Mouse (Mus musculus): ENCODE measurements around the gene Mtor. TPM values are rescaled to one million over a fixed set of nuclear protein-coding genes. Genes with fewer than 3 reads are reported as not detected.
A peak's percentile ranks its signal among the peaks of the same experiment; 100 is the strongest.

Mtor gene
- polyA plus RNA-seq (2015; fragmentation: Nextera tagmentation; extraction: Ambion mirVana): 11.7 and 11.9 TPM in 2 replicates

DNA sequence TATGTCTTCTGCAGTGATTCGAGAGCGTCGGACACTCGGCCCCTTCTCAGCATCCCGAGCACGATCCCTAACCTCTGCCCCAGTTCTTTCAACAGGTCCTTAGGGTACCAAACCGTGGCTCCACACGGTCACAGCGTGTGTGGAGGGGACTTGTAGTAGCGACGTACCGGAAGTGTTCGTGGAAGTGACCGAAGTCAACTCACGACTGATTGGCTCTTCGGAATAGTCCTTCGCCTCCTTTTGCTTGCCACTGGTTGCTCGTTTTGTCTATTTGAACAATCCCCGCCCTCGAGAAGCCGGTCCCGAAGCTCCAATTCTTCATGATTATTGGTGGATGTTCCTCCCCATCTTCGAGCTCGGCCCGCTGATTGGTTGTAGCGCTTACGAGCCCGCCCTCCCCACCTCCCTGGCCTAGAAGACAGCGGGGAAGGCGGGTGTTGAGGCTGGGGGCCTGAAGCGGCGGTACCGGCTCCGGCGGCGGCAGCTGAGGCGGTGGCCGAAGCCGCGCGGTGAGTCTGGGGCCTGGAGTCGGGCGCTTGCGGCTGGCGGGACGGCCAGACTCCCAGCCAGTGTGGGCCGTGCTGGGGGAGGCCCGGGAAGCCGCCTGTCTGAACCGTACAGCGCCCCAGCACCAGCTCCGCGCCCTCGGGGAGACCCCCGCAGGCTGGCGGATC lies at the start of gene Mtor:
Mtor (plus strand) TSS at position 433 of the 674 bp plus-strand sequence.
- peak within 1 kb of the TSS; percentile 73 for H3K4me2 ChIP-seq
- no peaks in the 10 kb centered on the region for H3K9me3 ChIP-seq
- peak within 1 kb of the TSS; percentile 94 for H3K9ac ChIP-seq
- peaks cover 31% of the 10 kb centered on the region for H3K4me1 ChIP-seq
- peak; percentile 91 for ATAC-seq (ENCODE audit: extremely low read depth, insufficient number of reproducible peaks, low FRiP score, low TSS enrichment)
- peak within 1 kb of the TSS; percentile 90 for H3K4me3 ChIP-seq
- no peaks in the 10 kb centered on the region for H3K27me3 ChIP-seq (replicated peaks)
- peak within 1 kb of the TSS; percentile 58 for H3K27ac ChIP-seq (replicated peaks)
- WGBS: under 1% methylated on average over 56 of the region's 56 CpGs
- peaks cover 16% of the 10 kb centered on the region for H3K36me3 ChIP-seq

DNA sequence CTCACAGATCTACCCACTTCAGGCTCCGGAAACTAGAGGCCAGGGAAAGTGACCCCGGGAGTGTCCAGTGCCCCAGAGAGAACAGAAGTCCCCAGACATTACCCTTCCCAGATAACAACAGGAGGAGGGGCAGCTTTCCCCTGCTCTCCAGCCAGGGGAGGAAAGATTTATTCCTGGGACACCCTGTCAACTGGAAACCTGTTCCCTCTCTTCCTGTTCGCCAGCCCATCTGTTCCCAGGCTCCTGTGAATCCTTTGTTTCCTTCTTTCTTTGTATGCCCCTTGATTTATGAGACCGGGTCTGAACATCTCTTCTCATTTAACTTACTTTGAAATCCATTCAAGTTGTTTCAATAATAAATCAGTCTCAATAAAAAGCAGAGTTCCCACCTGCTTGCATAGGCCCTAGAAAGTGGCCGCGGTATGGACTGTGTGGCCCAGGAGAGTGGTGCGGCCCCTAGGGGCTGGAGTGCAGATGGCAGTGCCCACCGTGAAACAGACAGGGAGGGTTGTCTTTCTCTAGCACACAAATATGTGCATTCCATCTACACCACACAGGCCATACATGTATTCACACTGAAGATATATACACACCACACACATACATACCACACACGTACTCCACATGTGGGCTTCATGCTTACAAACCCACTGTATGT lies 48.8 kb upstream of the Mtor start:
- 70% methylated on average over 9 of the region's 9 CpGs for WGBS
- no peak for ATAC-seq (ENCODE audit: extremely low read depth, insufficient number of reproducible peaks, low FRiP score, low TSS enrichment)
- Histone ChIP-seq H3K27ac (replicated peaks) (no peak overlapping the region), H3K36me3 (no peaks in the 10 kb centered on the region), H3K4me2 (no peak overlapping the region), H3K9ac (no peak overlapping the region), H3K4me3 (no peak overlapping the region), H3K9me3 (no peaks in the 10 kb centered on the region), H3K4me1 (peaks cover 3% of the 10 kb centered on the region; the same call in 1 of the 2 replicates), H3K27me3 (replicated peaks) (peaks cover 54% of the 10 kb centered on the region)

DNA sequence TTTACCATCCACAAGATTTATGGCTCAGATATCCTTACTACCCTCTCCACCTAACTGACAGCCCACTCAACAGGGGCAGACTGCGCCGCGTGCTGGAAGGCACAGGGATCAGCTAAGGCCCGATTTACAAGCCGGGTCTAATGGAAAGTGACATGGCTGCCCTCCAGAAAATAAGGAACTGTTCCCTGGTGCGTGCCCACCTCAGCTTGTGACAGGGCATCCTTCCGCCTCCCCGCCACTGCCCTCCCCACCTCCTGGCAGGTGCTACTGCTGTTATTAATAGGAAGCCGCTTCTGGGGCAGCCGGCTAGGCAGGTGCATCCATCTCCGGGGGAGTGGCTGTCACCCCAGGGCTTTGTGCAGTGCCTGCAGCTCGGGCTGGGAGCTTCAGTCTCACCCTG lies 45.0 kb upstream of the Mtor start:
- H3K4me2 ChIP-seq: no peak overlapping the region
- H3K9ac ChIP-seq: no peak overlapping the region
- H3K27me3 ChIP-seq (replicated peaks): peaks cover 82% of the 10 kb centered on the region
- WGBS: 28% methylated on average over 12 of the region's 12 CpGs
- H3K4me1 ChIP-seq: peaks cover 12% of the 10 kb centered on the region
- no peak overlapping the region for H3K27ac ChIP-seq (replicated peaks)
- H3K4me3 ChIP-seq: no peak overlapping the region
- no peaks in the 10 kb centered on the region for H3K36me3 ChIP-seq
- H3K9me3 ChIP-seq: no peaks in the 10 kb centered on the region
- no peak for ATAC-seq (ENCODE audit: extremely low read depth, insufficient number of reproducible peaks, low FRiP score, low TSS enrichment)

DNA sequence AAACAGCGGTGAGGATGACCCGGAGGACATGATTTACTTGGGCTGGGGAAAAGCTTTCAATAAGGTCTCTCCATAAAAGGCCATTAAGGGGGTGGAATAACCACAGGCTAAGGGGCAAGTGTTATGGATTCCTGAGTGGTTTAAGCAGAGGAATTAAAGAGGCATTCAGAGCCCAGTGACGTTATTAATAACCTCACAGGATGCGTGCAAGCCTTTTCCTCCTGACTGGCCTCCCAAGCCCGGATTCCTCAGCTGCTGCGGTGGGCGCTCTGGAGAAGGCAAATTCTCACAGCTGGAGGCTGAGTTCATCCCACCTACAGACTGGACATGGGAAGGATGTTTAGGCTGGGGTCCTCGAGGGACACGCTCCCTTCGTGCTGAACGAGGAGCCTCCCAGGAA lies 43.7 kb upstream of the Mtor start:
- WGBS: 14% methylated on average over 11 of the region's 11 CpGs
- peaks cover 12% of the 10 kb centered on the region for H3K4me1 ChIP-seq
- H3K4me2 ChIP-seq: peak overlapping the region; percentile 28
- no peak overlapping the region for H3K4me3 ChIP-seq
- no peaks in the 10 kb centered on the region for H3K36me3 ChIP-seq
- no peak overlapping the region for H3K27ac ChIP-seq (replicated peaks)
- H3K9ac ChIP-seq: no peak overlapping the region
- ATAC-seq (ENCODE audit: extremely low read depth, insufficient number of reproducible peaks, low FRiP score, low TSS enrichment): no peak
- H3K27me3 ChIP-seq (replicated peaks): peaks cover 95% of the 10 kb centered on the region
- no peaks in the 10 kb centered on the region for H3K9me3 ChIP-seq

DNA sequence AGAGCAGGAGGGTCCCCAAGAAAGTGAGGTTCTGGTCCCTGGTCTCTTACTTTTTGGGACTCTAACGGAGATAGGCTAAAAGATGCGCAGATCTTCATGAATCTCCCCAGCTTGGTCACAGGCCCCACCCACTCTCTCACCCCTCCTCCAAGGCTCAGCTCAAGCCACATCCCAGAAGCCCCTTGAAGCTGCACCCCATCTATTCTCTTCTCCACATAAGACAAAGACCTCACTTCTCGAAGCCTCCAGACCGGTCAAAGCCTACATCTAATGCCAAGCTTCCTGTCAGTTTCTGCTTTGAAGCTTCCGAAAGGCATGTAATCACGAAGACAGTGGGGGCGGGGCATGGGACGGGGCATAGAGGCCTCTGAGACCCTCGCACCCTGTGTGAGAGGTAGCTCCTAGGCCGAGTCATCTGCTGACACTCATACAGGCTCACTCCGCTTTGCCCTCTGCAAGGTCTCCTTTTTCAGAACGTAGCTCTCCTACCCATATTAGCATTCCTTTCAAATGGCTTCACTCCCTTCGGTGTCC lies 43.1 kb upstream of the Mtor start:
- peaks cover 92% of the 10 kb centered on the region for H3K27me3 ChIP-seq (replicated peaks)
- no peak overlapping the region for H3K27ac ChIP-seq (replicated peaks)
- H3K4me3 ChIP-seq: no peak overlapping the region
- H3K9ac ChIP-seq: no peak overlapping the region
- H3K4me1 ChIP-seq: peaks cover 12% of the 10 kb centered on the region
- peak overlapping the region; percentile 28 for H3K4me2 ChIP-seq
- ATAC-seq (ENCODE audit: extremely low read depth, insufficient number of reproducible peaks, low FRiP score, low TSS enrichment): no peak
- H3K36me3 ChIP-seq: no peaks in the 10 kb centered on the region
- WGBS: 11% methylated on average over 13 of the region's 13 CpGs
- H3K9me3 ChIP-seq: no peaks in the 10 kb centered on the region

DNA sequence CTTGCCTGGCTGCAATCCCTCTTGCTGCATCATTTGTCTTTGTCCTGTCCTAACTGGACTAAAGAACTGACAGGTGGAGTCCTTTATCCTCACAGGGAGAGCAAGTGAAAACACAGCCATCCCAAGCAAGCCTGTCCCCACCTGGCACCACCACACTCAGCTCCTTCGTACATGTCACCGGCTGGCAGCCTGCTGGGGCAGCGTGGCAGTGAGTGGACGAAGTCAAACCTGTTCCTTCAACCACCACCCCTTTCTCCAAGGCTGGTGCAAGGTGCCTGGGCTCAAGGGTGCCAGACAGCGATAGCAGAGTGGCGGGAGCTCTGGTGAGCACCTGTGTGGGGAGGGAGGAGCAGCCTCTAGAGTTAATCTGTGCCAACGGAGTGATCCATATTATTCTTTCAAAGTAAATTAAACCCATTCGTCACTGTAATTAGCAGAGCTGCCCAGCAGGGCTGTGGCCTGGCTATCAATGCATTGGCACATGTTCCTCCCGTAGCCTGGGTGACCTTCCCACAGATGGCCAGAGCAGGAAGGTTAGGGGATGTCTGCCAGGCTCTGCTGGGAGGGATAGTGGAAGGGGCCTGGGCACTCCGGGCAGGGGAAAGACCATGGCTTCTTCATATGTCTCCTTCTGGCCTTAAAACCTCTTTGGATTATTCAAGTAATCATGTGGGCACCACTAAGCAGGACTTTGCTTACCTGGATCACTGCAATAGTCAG lies 40.0 kb upstream of the Mtor start:
- no peak for ATAC-seq (ENCODE audit: extremely low read depth, insufficient number of reproducible peaks, low FRiP score, low TSS enrichment)
- Histone ChIP-seq H3K4me2 (no peak overlapping the region), H3K4me3 (no peak overlapping the region), H3K4me1 (peaks cover 12% of the 10 kb centered on the region), H3K9me3 (no peaks in the 10 kb centered on the region), H3K36me3 (no peaks in the 10 kb centered on the region), H3K9ac (no peak overlapping the region), H3K27me3 (replicated peaks) (peaks cover 62% of the 10 kb centered on the region), H3K27ac (replicated peaks) (no peak overlapping the region)
- 68% methylated on average over 10 of the region's 10 CpGs for WGBS

DNA sequence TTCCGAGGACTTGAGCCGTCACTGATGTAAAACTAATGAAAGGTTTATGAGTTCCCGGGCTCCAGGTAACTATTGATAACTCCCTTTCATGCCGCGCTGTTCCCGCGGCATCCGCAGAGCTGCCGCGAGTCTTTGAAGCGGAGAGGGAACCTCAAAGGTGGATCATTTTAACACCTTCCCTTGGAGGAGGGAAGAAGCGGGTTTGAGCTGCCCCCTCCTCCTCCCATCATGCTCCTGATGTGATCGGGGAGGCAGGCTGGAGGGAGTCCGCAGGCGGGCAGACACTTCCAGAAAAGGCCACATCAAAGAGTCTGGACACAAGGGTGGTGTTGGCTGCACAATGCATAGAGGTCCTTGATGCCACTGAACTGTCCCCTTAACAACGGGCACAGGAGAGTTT lies 32.8 kb upstream of the Mtor start:
- Histone ChIP-seq H3K4me2 (no peak overlapping the region), H3K9ac (no peak overlapping the region), H3K9me3 (no peaks in the 10 kb centered on the region), H3K4me1 (0 out of 2 replicates have a peak, but pooled peaks cover 2% of the 10 kb centered on the region), H3K27ac (replicated peaks) (no peak overlapping the region), H3K27me3 (replicated peaks) (peaks cover 63% of the 10 kb centered on the region), H3K4me3 (no peak overlapping the region; the same call in 1 of the 2 replicates), H3K36me3 (no peaks in the 10 kb centered on the region)
- no peak for ATAC-seq (ENCODE audit: extremely low read depth, insufficient number of reproducible peaks, low FRiP score, low TSS enrichment)
- WGBS: 6% methylated on average over 16 of the region's 16 CpGs

DNA sequence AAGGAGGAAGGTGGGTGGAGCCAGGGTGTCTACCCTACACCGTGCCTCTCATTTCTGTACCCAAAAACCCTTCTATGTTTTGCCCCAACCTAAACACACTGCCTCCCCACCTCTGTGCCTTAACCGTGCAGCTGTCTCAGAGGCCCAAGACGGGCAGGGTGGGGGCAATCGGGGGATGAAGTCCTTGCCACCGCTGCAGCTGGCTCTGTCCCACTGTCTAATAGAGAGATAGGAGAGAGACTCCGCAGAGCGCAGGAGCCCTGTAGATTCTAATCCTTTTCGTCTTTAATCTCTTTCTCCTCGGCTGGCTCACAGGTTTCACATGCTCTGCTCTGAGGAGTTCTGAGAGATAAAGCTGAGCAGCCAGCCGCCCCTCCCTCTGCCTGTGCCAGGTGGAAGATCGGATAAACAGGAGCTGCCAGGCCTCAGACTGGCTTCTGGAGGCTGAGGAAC lies 31.3 kb upstream of the Mtor start:
- ATAC-seq (ENCODE audit: extremely low read depth, insufficient number of reproducible peaks, low FRiP score, low TSS enrichment): no peak
- Histone ChIP-seq H3K27me3 (replicated peaks) (peaks cover 66% of the 10 kb centered on the region), H3K4me3 (no peak overlapping the region), H3K4me2 (no peak overlapping the region), H3K9ac (no peak overlapping the region), H3K36me3 (no peaks in the 10 kb centered on the region), H3K27ac (replicated peaks) (no peak overlapping the region), H3K9me3 (no peaks in the 10 kb centered on the region), H3K4me1 (0 out of 2 replicates have a peak, but pooled peaks cover 2% of the 10 kb centered on the region)
- WGBS: 24% methylated on average over 11 of the region's 11 CpGs

DNA sequence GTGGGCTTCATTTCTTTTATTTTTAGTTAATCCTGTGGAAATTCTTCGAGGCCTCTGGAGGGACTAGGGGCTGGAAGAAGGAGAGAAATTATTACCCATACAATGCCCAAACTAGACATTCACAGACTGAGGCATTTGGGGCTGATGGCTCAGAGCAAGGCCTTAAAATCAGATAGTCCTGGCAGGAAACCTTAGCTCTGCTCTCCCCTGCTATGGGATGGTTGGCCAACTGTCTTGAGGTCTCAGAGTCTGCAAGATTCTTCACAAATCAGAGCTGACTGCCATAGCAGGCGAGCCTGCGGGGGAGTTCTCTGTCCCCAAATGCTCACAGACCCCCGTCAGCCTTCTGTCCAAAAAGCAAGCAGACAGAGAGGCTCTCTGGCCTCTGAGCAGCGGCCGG lies 30.9 kb upstream of the Mtor start:
- Histone ChIP-seq H3K9ac (no peak overlapping the region), H3K36me3 (no peaks in the 10 kb centered on the region), H3K4me3 (no peak overlapping the region), H3K9me3 (no peaks in the 10 kb centered on the region), H3K27me3 (replicated peaks) (peaks cover 66% of the 10 kb centered on the region), H3K4me2 (no peak overlapping the region), H3K27ac (replicated peaks) (no peak overlapping the region), H3K4me1 (0 out of 2 replicates have a peak, but pooled peaks cover 2% of the 10 kb centered on the region)
- no peak for ATAC-seq (ENCODE audit: extremely low read depth, insufficient number of reproducible peaks, low FRiP score, low TSS enrichment)
- 61% methylated on average over 6 of the region's 6 CpGs for WGBS

DNA sequence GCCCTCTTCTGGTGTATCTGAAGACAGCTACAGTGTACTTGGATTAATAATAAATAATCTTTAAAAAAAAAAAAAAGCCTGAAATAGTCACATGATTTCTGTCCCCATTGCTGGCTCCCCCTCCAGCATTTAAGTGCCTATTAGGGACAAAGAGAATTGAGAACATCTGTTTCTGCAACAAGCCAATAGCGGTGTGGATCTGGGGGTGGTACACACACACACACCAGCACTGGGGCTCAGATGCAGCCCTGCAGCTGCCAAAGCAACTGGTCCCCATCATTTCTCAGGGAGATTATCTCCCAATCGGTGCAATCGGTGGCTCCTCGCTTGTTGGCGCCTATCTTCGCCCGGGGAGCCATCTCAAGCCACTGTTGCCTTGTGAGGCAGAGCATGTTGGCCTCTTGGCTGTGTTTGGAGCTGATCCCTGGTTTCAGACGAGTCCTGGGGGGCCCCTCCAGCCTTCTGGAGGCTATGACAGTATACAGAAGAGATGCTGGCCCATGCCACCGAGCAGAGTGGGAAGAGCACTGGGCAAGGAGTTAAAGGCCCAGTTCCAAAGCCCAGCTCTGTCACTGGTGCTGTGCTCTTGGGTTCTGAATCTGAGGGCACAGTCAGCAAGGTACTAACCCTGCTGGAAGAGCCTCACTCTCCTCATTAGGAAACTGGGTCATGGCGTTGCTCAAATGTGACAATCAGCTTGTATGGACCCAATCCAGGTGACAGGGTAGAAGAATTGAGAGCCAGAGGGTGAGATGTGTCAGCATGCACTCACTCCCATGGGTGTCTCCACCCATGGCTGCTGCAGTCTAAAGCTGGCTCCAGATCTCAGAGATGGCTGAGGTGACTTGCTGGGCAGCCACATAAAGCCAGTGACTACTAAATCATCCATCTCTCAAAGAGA lies 21.2 kb upstream of the Mtor start:
- H3K36me3 ChIP-seq: peaks cover 1% of the 10 kb centered on the region; the same call in 1 of the 2 replicates
- no peaks in the 10 kb centered on the region for H3K27me3 ChIP-seq (replicated peaks)
- 77% methylated on average over 10 of the region's 10 CpGs for WGBS
- H3K27ac ChIP-seq (replicated peaks): no peak overlapping the region
- no peak for ATAC-seq (ENCODE audit: extremely low read depth, insufficient number of reproducible peaks, low FRiP score, low TSS enrichment)
- no peak overlapping the region for H3K4me3 ChIP-seq
- no peaks in the 10 kb centered on the region for H3K9me3 ChIP-seq
- H3K4me2 ChIP-seq: no peak overlapping the region
- H3K9ac ChIP-seq: no peak overlapping the region
- H3K4me1 ChIP-seq: no peaks in the 10 kb centered on the region

All from heart, embryonic 13.5 days (tissue).